Mouse (Mus musculus): ENCODE results near the gene Rbm33. TPM values are rescaled to one million over a fixed set of nuclear protein-coding genes. Genes with fewer than 3 reads are reported as not detected.

The Rbm33 gene
- polyA plus RNA-seq, 1 experiment from 2014 or later, result 21.4 TPM

- no peaks in the 10 kb centered on the region for H3K27me3 ChIP-seq (replicated peaks; ENCODE audit: control insufficient read depth, insufficient read depth, low read length)
Observed at GRCm38 (mm10) chr5:28355614-28356013, 38.7 kb downstream of the Rbm33 start.

GRCm38 (mm10) chr5:28360745-28361144 lies 43.8 kb downstream of the Rbm33 start:
- H3K4me3 ChIP-seq (ENCODE audit: low read depth, low read length), result no peak overlapping the region
- H3K9me3 ChIP-seq (replicated peaks; ENCODE audit: control insufficient read depth, low read length), result no peaks in the 10 kb centered on the region
- H3K9ac ChIP-seq (ENCODE audit: low read length), result no peak overlapping the region
- no peak overlapping the region for H3K27ac ChIP-seq (ENCODE audit: low read depth, low read length)
- 25% methylated on average over 2 of the region's 2 CpGs for whole genome bisulfite sequencing
- DNase-seq (ENCODE audit: low spot score) (peak; percentile 82), ATAC-seq (peak; percentile 50; the same call in 1 of the 2 replicates)
- no peak overlapping the region for H3K4me2 ChIP-seq (ENCODE audit: low read length)
- peaks cover 65% of the 10 kb centered on the region for H3K36me3 ChIP-seq (ENCODE audit: control insufficient read depth, insufficient read depth, low read length)
- H3K4me1 ChIP-seq (ENCODE audit: control insufficient read depth, insufficient read depth, low read length), result no peaks in the 10 kb centered on the region
- H3K27me3 ChIP-seq (replicated peaks; ENCODE audit: control insufficient read depth, insufficient read depth, low read length), result no peaks in the 10 kb centered on the region

More at GRCm38 (mm10) chr5:28355614-28356013, 38.7 kb downstream of the Rbm33 start:
- H3K4me2 ChIP-seq (ENCODE audit: low read length), result no peak overlapping the region
- DNase-seq (ENCODE audit: low spot score) (no peak), ATAC-seq (no peak)
- H3K27ac ChIP-seq (ENCODE audit: low read depth, low read length), result no peak overlapping the region
- H3K4me3 ChIP-seq (ENCODE audit: low read depth, low read length), result no peak overlapping the region
- no peak overlapping the region for H3K9ac ChIP-seq (ENCODE audit: low read length)
- no peaks in the 10 kb centered on the region for H3K9me3 ChIP-seq (replicated peaks; ENCODE audit: control insufficient read depth, low read length)
- H3K4me1 ChIP-seq (ENCODE audit: control insufficient read depth, insufficient read depth, low read length), result no peaks in the 10 kb centered on the region
- H3K36me3 ChIP-seq (ENCODE audit: control insufficient read depth, insufficient read depth, low read length), result peaks cover 58% of the 10 kb centered on the region

- 21% methylated on average over 2 of the region's 2 CpGs for WGBS
- Histone ChIP-seq H3K27ac (ENCODE audit: low read depth, low read length) (peak overlapping the region; percentile 74), H3K4me1 (ENCODE audit: control insufficient read depth, insufficient read depth, low read length) (peaks cover 10% of the 10 kb centered on the region), H3K4me3 (ENCODE audit: low read depth, low read length) (no peak overlapping the region), H3K9me3 (replicated peaks; ENCODE audit: control insufficient read depth, low read length) (no peaks in the 10 kb centered on the region), H3K36me3 (ENCODE audit: control insufficient read depth, insufficient read depth, low read length) (peaks cover 59% of the 10 kb centered on the region), H3K9ac (ENCODE audit: low read length) (no peak overlapping the region), H3K27me3 (replicated peaks; ENCODE audit: control insufficient read depth, insufficient read depth, low read length) (no peaks in the 10 kb centered on the region), H3K4me2 (ENCODE audit: low read length) (no peak overlapping the region)
- ATAC-seq, result peak; percentile 94
- DNase-seq (ENCODE audit: low spot score), result peak; percentile 89
Observed at GRCm38 (mm10) chr5:28368056-28368455, 51.1 kb downstream of the Rbm33 start.

GRCm38 (mm10) chr5:28370836-28371235 lies 53.9 kb downstream of the Rbm33 start:
- peaks cover 15% of the 10 kb centered on the region for H3K4me1 ChIP-seq (ENCODE audit: control insufficient read depth, insufficient read depth, low read length)
- peaks cover 40% of the 10 kb centered on the region for H3K36me3 ChIP-seq (ENCODE audit: control insufficient read depth, insufficient read depth, low read length)
- ATAC-seq, result no peak
- no peak overlapping the region for H3K9ac ChIP-seq (ENCODE audit: low read length)
- no peak overlapping the region for H3K27ac ChIP-seq (ENCODE audit: low read depth, low read length)
- H3K9me3 ChIP-seq (replicated peaks; ENCODE audit: control insufficient read depth, low read length), result no peaks in the 10 kb centered on the region
- H3K27me3 ChIP-seq (replicated peaks; ENCODE audit: control insufficient read depth, insufficient read depth, low read length), result no peaks in the 10 kb centered on the region
- H3K4me2 ChIP-seq (ENCODE audit: low read length), result no peak overlapping the region
- DNase-seq (ENCODE audit: low spot score), result no peak
- H3K4me3 ChIP-seq (ENCODE audit: low read depth, low read length), result no peak overlapping the region

GRCm38 (mm10) chr5:28372172-28372664 lies 55.3 kb downstream of the Rbm33 start:
- WGBS, result 94% methylated on average over 1 of the region's 1 CpGs
- Histone ChIP-seq H3K27me3 (replicated peaks; ENCODE audit: control insufficient read depth, insufficient read depth, low read length) (no peaks in the 10 kb centered on the region), H3K4me1 (ENCODE audit: control insufficient read depth, insufficient read depth, low read length) (peaks cover 15% of the 10 kb centered on the region), H3K9me3 (replicated peaks; ENCODE audit: control insufficient read depth, low read length) (no peaks in the 10 kb centered on the region), H3K4me3 (ENCODE audit: low read depth, low read length) (no peak overlapping the region), H3K4me2 (ENCODE audit: low read length) (no peak overlapping the region), H3K27ac (ENCODE audit: low read depth, low read length) (no peak overlapping the region), H3K9ac (ENCODE audit: low read length) (no peak overlapping the region), H3K36me3 (ENCODE audit: control insufficient read depth, insufficient read depth, low read length) (peaks cover 31% of the 10 kb centered on the region)
- DNase-seq (ENCODE audit: low spot score) (no peak), ATAC-seq (no peak)

- Histone ChIP-seq H3K36me3 (ENCODE audit: control insufficient read depth, insufficient read depth, low read length) (peaks cover 34% of the 10 kb centered on the region), H3K27me3 (replicated peaks; ENCODE audit: control insufficient read depth, insufficient read depth, low read length) (no peaks in the 10 kb centered on the region), H3K4me3 (ENCODE audit: low read depth, low read length) (no peak overlapping the region), H3K4me1 (ENCODE audit: control insufficient read depth, insufficient read depth, low read length) (peaks cover 6% of the 10 kb centered on the region; the same call in 1 of the 2 replicates), H3K9me3 (replicated peaks; ENCODE audit: control insufficient read depth, low read length) (no peaks in the 10 kb centered on the region), H3K27ac (ENCODE audit: low read depth, low read length) (no peak overlapping the region), H3K9ac (ENCODE audit: low read length) (no peak overlapping the region), H3K4me2 (ENCODE audit: low read length) (no peak overlapping the region)
- ATAC-seq (no peak), DNase-seq (ENCODE audit: low spot score) (no peak)
- WGBS, result 80% methylated on average over 2 of the region's 2 CpGs
Observed at GRCm38 (mm10) chr5:28373498-28374427, 56.8 kb downstream of the Rbm33 start.

GRCm38 (mm10) chr5:28377299-28377698 lies 60.4 kb downstream of the Rbm33 start:
- DNase-seq (ENCODE audit: low spot score), result no peak
- Histone ChIP-seq H3K27ac (ENCODE audit: low read depth, low read length) (no peak overlapping the region), H3K4me3 (ENCODE audit: low read depth, low read length) (no peak overlapping the region), H3K4me2 (ENCODE audit: low read length) (no peak overlapping the region), H3K4me1 (ENCODE audit: control insufficient read depth, insufficient read depth, low read length) (peaks cover 5% of the 10 kb centered on the region; the same call in 1 of the 2 replicates), H3K27me3 (replicated peaks; ENCODE audit: control insufficient read depth, insufficient read depth, low read length) (no peaks in the 10 kb centered on the region), H3K9me3 (replicated peaks; ENCODE audit: control insufficient read depth, low read length) (no peaks in the 10 kb centered on the region), H3K9ac (ENCODE audit: low read length) (no peak overlapping the region), H3K36me3 (ENCODE audit: control insufficient read depth, insufficient read depth, low read length) (peaks cover 29% of the 10 kb centered on the region)
- no peak for ATAC-seq

GRCm38 (mm10) chr5:28382289-28382688 lies 65.4 kb downstream of the Rbm33 start:
- WGBS, result 98% methylated on average over 1 of the region's 1 CpGs
- Histone ChIP-seq H3K27ac (ENCODE audit: low read depth, low read length) (no peak overlapping the region), H3K4me2 (ENCODE audit: low read length) (no peak overlapping the region), H3K36me3 (ENCODE audit: control insufficient read depth, insufficient read depth, low read length) (peaks cover 40% of the 10 kb centered on the region), H3K4me3 (ENCODE audit: low read depth, low read length) (no peak overlapping the region), H3K27me3 (replicated peaks; ENCODE audit: control insufficient read depth, insufficient read depth, low read length) (no peaks in the 10 kb centered on the region), H3K9ac (ENCODE audit: low read length) (no peak overlapping the region), H3K9me3 (replicated peaks; ENCODE audit: control insufficient read depth, low read length) (no peaks in the 10 kb centered on the region), H3K4me1 (ENCODE audit: control insufficient read depth, insufficient read depth, low read length) (no peaks in the 10 kb centered on the region)
- ATAC-seq, result no peak
- no peak for DNase-seq (ENCODE audit: low spot score)

GRCm38 (mm10) chr5:28386783-28387182 lies 69.9 kb downstream of the Rbm33 start:
- Histone ChIP-seq H3K4me1 (ENCODE audit: control insufficient read depth, insufficient read depth, low read length) (no peaks in the 10 kb centered on the region), H3K27me3 (replicated peaks; ENCODE audit: control insufficient read depth, insufficient read depth, low read length) (no peaks in the 10 kb centered on the region), H3K4me2 (ENCODE audit: low read length) (no peak overlapping the region), H3K36me3 (ENCODE audit: control insufficient read depth, insufficient read depth, low read length) (peaks cover 58% of the 10 kb centered on the region), H3K9ac (ENCODE audit: low read length) (no peak overlapping the region), H3K9me3 (replicated peaks; ENCODE audit: control insufficient read depth, low read length) (no peaks in the 10 kb centered on the region), H3K4me3 (ENCODE audit: low read depth, low read length) (no peak overlapping the region), H3K27ac (ENCODE audit: low read depth, low read length) (no peak overlapping the region)
- 96% methylated on average over 3 of the region's 3 CpGs for WGBS
- no peak for DNase-seq (ENCODE audit: low spot score)
- no peak for ATAC-seq
